Mouse (Mus musculus) kidney, adult 2 months (tissue): ENCODE results near the gene Begain.

Source experiments
- CTCF ChIP-seq: fragments of 200-500 bp; conservative IDR thresholded peaks from 2 replicates; pipeline ENCODE4 v1.5.1; 2011; ENCODE audit warnings: low read depth, mild to moderate bottlenecking, control low read depth, low read length, moderate library complexity, mixed read lengths; ENCODE audit not compliant: insufficient read depth, insufficient read length
- POLR2A ChIP-seq: fragments of 200-500 bp; IDR thresholded peaks from one replicate; pipeline ENCODE4 v1.6.1; 2011; ENCODE audit warnings: low read depth, low read length, control low read depth

DNA sequence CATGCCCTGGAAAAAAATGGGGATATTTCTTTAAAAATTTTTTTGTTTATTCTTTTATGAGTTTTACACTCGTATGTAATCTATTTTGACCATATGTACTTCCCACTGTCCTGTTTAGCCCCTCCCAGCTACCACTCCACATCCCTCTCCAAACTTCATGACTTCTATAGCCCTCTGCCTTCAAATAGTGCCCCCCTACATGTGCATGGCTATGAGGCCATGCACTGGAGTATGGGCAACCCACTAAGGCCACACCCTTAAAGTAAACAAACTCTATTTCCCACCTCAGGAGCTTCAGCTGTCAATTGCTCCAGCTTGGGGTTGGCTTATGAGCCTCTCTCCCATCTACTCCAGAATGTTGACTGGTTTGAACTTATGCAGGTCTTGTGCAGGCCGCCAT, 18.1 kb upstream of the Begain start:
- TF ChIP-seq POLR2A, result no peak
- no peak for TF ChIP-seq CTCF
